Mouse (Mus musculus) monocyte, adult 5-6 weeks (primary cell): ENCODE data around the gene Cdca7l. TPM values are rescaled to one million over a fixed set of nuclear protein-coding genes. Genes with fewer than 3 reads are reported as not detected.

Source experiments
- ATAC-seq: fragments of 153-309, 156-312 bp; replicated peaks from 2 replicates; pipeline ENCODE4 v1.8.0; 2017; ENCODE audit warnings: mild to moderate bottlenecking; ENCODE audit not compliant: low TSS enrichment, insufficient number of reproducible peaks, severe bottlenecking, poor library complexity, low FRiP score
- total RNA-seq: library from RNA; stranded (forward); fragments of 200-1000, 200-491, 200-594 nt; gene quantifications from 3 replicates; pipeline ENCODE4 v1.2.3, GENCODE M21; 2017

Gene Cdca7l
- total RNA-seq, 1 experiment from 2014 or later = 33.5 TPM

DNA sequence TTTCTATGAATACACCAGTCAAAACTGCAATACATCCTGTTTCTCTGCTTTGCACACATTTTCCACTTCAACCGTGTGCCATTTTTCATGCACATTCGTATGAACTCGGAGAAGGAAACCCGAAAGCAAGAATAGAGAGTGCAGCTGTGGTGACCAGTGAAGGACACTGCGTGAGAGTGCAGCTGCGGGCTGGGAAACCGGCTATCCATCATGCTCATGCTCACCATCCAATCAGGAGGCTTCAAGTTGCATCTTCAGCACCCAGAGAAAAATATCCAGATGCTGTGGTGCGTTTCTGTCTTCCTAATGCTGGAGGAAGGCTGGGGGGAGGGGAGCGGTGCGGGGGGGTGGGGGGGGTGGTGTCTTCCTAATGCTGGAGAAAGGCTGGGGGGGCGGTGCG lies 3.5 kb downstream of the Cdca7l start:
- ATAC-seq = no peak

- no peak for ATAC-seq
These were observed 4.6 kb downstream of the Cdca7l start for GRCm38 (mm10) chr12:117808355-117809326.

DNA sequence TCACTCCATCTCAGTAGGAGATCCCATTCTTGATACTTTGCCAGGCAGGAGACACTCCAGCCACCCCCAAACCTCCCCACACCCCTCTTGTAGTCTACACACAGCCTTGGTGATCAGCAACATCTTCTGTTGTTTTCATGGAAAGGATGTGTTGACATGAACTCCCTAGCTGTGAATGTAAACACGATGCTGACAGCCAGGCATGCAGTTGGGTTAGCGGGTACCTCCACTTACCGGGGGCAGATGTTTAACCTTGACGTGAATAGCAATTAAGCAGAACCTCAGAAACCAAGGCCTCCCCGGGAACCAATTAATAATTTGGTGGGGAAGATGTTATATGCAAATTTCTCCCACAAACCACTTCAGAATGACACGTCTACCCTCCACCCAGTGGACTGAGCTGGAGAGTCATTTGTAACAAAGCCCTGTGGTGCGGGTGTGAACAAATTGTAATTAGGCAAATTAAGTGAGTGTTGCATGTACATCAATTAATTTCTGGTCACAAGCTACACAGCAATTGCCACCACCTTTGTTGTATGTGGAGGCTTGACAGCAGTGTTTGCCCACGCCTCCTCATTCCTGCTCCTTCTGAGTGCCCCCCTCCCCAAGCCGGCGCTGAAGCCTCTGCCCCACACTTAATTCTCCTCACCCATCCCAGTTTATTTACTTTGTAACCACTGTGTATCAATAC lies 5.4 kb downstream of the Cdca7l start:
- no peak for ATAC-seq

- 0 out of 2 replicates have a peak, but pooled peaks have one; percentile 12 for ATAC-seq
These were observed 6.0 kb downstream of the Cdca7l start for GRCm38 (mm10) chr12:117810074-117810473.

GRCm38 (mm10) chr12:117820138-117820858 lies 16.2 kb downstream of the Cdca7l start:
- ATAC-seq = no peak; the same call in 1 of the 2 replicates

DNA sequence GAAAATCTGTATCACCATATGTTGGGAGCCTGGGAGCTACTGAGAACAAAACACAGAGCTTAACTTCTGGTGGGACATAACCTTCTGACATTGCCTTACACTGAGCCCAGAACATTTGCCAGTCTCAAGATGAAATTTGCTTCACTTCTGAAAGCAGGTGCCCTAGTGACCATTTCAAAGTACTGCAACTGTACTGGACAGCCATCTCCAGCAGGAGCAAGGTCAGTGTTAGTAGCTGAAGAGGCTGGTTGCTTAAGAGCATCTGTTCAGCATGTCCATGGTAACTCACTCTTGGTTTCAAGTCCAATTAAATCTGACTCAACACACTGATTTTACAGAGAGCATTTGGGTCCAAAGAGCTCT lies 16.8 kb downstream of the Cdca7l start:
- ATAC-seq = peak; percentile 51; the same call in 1 of the 2 replicates

DNA sequence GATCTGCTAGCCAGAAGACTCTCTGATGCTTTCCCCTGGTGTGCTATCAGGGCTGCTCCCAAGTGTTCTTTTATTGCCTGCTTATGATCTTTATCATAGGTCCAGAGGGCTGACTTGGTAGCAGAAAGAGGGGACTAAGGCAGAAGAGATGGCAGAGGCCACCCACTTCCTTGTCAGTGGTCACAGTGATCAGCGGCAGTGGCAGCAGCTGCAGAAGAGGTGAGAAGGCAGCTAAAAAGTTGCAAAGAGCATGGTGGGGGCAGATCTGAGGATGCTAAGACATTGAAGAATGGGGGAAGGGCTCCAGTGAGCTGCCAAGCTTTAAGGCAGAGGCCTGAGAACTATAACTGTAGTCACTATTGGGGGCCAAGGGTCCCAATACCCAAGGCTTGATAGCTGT lies 17.3 kb downstream of the Cdca7l start:
- peak; percentile 74; the same call in 1 of the 2 replicates for ATAC-seq

DNA sequence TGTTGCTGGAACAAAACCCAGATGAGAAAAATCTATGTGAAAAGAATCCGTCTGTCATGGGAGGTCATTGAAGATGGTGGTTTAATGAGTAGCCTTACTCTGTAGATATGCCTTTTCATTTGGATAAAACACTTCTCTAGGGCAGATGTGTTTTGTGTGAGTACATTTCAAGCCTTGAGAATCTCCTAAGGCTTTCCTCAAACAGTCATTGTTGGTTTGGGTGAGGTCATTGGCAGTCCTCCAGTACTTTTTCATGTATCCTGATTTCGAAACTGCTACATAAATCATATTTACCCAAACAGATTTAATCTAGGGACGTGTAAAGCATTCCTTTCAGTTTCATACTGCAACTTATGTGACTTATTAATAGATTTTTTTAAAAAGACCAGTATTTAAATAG lies 24.3 kb downstream of the Cdca7l start:
- ATAC-seq = no peak

DNA sequence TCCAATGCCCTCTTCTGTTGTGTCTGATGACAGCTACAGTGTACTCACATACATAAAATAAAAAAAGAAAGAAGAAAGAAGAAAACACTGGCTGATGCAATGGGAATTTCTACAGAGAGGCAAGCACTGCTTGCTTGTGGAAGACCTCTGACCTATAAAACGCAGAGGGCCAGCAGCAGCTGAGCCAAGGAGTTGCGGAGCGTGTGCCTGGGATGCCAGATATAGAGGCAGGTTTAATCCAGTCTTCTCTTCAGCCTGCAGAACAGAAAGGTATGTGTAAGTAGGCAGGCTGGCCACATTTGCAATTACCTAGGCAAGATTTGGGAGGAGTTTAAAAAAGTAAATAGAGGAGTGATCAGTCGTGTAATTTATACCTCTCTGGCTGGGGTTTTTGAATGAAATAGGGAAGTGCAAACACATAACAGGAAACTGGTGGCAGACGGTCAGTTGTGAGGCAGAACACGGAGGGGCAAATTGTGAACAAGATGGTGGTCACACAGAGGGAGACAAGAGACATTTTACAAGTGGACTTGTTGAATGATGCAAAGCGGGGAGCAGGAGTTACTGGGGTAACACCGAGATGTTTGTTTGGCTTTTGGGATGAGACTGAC lies 27.4 kb downstream of the Cdca7l start:
- ATAC-seq = 0 out of 2 replicates have a peak, but pooled peaks have one; percentile 57

- ATAC-seq = no peak
These were observed 28.1 kb downstream of the Cdca7l start for GRCm38 (mm10) chr12:117832190-117832589.

- ATAC-seq = no peak
These were observed 30.6 kb downstream of the Cdca7l start for GRCm38 (mm10) chr12:117834652-117835051.

DNA sequence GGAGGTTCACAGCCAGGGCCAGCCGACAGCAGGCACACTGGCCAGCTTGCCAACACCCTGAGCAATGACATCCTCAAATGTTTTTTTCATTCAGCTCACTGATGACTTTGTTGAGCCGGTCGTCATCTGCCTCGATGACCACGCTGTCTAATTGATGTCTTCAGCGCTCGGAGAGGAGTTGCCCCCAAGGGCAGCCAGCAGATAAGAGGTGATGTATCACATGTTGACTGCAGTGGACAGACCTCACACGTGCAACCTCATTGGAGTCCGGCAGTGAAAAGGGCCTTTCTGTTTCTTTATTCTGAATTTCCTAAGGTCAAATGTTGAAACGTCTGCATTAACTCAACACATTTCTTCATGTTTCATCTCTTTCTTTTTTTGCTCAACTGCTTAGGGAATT lies 31.3 kb downstream of the Cdca7l start:
- no peak for ATAC-seq

GRCm38 (mm10) chr12:117837376-117837775 lies 33.3 kb downstream of the Cdca7l start:
- no peak for ATAC-seq

DNA sequence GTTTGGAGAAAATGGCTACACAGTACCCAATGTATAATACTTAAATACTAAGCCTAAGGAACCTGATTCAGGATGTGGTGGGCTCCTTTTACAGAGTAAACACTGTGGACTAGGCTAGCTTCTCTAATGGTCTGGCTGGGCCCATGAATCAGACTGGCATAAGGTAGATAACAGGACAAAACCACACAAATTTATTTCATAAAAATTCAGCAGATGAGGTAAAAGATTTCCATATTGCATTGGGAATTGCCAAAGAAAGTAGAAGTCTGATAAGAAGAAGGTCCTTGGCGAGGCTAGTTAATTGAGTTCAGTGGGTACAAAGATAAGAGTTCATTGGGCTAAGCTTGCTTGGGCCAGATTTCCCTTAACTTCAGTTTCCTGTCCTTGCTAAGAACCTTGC lies 36.6 kb downstream of the Cdca7l start:
- ATAC-seq = no peak

GRCm38 (mm10) chr12:117842676-117843075 lies 38.6 kb downstream of the Cdca7l start:
- no peak for ATAC-seq

- ATAC-seq = peak; percentile 59
These were observed 39.4 kb downstream of the Cdca7l start for GRCm38 (mm10) chr12:117843302-117844074.

GRCm38 (mm10) chr12:117844075-117844408 lies 40.0 kb downstream of the Cdca7l start:
- ATAC-seq = no peak

DNA sequence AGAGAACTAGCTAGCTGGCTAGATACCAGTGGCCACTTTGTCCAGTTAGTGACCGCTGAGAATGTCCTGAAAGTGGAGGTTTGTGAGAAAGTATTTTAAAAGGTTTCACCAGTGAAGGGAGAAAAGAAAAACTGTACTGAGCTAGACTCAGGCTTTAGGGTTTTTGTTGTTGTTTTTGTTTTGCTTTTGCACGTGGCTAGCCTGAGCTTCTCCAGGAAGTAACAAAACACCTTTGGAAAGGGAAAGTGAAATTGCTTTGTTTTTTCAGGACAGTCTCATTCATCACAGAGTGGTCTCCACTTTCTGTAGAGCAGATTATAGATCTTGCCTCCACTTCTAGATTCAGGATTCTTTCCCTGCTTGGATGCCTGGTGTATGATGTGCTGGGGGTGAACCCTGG lies 40.8 kb downstream of the Cdca7l start:
- no peak for ATAC-seq
